Mouse (Mus musculus) heart, postnatal 0 days (tissue): ENCODE data around the gene Zbtb38.

ENCODE experiments used
- CTCF ChIP-seq: IDR thresholded peaks from 2 replicates; pipeline ENCODE4 v1.5.1; 2016; ENCODE audit warnings: antibody characterized with exemption, control low read depth, low read depth
- EP300 ChIP-seq: IDR thresholded peaks from 2 replicates; pipeline ENCODE4 v1.6.1; 2016; ENCODE audit warnings: antibody characterized with exemption, low read depth

DNA sequence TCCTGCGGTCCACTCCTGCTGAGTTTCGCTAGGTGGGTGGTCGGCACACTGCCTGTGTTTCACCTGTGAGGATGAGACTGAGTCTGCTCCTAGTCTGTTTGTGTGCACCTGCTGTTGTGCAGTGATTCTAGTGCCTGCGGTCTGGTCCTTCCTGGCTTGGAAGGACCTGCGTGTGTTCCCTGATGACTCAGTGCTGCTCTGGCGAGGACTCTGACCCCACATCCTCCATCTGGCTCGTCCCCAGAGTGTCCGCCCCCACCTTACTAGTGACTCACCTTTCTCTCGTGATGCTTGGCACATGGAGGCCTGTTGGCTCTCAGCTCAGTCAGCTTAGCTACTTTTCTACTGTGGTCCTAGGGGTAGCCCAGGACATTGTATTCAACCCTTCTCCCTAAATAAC is 102.7 kb downstream of the Zbtb38 start:
- TF ChIP-seq CTCF: no peak
- no peak for TF ChIP-seq EP300
